Mouse (Mus musculus) kidney, postnatal 4 days (tissue): ENCODE data around the gene Fnip2.
A peak's percentile ranks its signal among the peaks of the same experiment; 100 is the strongest.
"Not testable (repeated sequence)": the region's sequence is repeated elsewhere in the genome, so short reads cannot be mapped to it uniquely, and the experiment has no call there.

Experiments
- DNase-seq, 2 experiments: peaks; one replicate each; pipeline ENCODE4 v3.0.0; 2021; ENCODE audit warnings: mixed read lengths in 2 of 2

Fnip2 gene

DNA sequence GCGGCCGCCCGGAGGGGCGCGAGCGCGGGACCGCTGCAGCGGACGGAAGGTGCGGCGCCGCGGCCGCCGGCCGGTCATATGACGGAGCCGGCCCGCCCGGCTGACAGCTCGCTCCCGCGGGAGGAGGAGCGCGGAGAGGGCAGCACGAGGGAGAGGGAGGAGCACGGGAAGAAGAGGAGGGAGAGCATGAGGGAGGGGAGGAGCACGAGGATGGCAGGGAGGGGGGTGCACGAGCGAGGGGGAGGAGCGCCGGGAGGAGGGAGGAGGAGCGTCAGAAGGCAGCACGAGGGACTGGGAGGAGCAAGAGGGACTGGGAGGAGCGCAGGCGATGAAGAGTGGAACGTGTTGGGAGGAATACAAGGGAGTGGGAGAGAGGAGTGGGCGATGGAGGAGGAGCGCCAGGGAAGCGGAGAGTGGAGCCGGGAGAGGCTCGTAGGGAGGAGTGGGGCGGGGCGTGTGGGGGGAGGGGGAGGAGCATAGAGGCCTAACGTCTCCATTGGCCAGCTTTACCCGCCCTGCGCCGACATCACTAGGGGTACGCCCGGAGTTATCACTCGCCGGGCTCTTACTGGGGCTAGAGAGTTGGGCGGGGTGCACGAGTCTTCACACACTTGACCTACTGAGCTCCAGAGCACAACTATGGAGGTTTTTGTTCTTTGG, at the start of gene Fnip2:
Fnip2 (minus strand) TSS at position 94 of the 660 bp plus-strand sequence.
- peak; percentile 87 to 94 for DNase-seq

DNA sequence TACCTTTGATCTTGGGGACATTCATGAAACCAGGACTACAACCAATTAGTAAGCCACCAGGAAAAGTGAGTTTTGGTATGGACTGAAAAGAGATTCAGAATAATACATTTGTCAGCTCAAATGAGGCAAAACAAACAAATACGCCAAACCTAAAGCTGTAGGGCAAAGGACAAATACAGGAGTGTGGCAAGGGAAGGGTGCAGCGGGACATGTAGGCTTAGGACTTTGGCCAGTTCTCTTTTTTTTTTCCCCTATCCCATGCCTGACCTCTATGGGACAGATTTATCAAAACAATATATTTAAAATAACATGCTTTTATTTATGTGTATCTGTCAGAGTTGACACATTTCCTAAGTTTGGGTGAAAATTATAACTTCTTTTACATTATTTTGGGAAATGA, 42.3 kb upstream of the Fnip2 start:
- DNase-seq = no peak

DNA sequence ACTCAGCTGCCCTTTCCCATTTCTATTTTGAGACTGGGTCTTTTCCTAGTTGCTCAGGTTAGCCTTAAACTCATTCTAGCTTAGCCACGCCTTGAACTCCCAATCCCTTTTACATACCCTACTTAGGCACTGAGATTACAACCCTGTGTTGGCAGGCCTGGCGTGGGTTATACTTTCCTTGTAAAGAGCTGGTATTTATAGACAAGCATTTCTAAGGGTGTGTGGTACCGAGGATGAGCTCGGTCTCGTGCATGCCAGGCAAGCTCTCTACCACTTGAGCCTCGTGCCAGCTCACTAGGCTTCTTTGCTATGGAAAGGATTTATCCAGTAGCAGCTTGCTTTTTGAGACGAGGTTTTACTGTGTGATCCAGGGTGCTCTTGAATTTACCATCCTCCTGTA, 27.9 kb upstream of the Fnip2 start:
- DNase-seq = no peak

DNA sequence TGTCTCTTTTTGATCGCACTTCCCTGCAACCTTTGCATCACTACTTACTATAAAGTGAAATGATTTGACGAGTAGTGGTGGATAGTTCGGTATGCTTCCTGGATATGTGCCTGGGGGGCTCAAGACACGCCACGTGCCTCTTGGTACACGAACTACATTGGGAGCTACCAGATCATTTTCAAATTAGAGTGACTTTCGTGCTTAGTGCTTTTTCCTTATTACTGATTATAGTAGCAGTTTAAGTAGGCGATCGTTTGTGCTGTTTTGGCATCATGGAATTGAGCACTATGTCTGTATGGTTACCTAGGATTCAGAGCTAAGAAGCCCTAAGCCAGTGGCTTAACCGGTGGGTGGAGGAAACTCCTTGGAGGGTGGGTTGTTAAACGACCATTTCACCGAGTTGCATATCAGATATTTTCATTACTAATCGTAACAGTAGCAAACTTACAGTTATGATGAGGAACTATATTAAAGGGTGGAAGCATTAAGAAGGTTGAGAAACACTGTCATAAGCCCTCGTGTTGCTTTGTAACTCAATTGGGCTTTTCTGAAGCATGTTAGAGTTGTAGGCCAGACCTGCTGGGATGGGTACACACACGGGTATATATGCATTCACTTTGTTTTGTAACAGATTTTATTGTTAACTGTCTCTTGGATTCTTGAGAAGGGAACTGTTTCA, 24.3 kb upstream of the Fnip2 start:
- DNase-seq = no peak

DNA sequence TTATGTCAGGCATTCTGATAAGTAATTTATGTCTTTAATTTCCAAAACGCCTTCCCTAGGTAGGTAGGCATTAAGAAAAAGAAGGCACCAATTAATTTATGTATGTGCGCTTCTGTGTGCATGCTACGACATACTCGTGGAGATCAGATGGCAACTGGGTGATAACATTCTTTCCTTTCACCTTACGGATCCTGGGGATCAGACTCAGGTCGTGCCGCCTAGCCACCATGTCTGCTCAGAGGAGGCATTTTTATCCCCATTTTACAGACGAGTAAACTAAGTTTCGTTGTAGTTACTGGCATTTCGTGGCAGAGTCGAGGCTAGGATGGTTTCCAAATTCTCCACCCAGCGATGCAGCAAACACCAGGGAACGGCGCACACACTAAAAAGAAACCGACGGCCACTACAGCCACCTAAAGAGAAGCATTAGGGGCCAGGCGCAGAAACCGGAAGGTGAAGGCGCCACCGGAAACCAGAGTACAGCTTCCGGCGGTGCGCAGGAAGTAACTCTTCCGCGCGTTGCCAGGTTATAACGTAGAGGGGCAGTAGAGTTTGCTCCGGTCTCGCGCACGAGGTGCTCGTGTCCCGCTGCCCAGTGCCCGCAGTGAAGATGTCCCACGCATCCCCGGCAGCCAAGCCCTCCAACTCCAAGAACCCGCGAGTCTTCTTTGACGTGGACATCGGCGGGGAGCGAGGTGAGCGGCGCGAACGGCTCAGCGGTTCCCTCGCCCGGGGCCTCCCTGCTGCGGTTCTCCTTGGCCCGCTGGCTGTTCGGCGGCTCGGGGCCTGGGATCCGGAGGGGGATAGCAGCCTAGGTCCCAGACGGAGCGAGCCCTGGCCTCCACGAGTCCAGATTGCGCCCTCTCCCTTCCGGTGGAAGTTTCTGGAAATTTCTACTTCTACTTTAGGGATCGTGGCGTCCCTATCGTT, 23.5 kb upstream of the Fnip2 start, which contains the start of gene Ppid:
Ppid (plus strand) TSS at position 480 of the 930 bp plus-strand sequence.
- peak; percentile 82 to 89 for DNase-seq

DNA sequence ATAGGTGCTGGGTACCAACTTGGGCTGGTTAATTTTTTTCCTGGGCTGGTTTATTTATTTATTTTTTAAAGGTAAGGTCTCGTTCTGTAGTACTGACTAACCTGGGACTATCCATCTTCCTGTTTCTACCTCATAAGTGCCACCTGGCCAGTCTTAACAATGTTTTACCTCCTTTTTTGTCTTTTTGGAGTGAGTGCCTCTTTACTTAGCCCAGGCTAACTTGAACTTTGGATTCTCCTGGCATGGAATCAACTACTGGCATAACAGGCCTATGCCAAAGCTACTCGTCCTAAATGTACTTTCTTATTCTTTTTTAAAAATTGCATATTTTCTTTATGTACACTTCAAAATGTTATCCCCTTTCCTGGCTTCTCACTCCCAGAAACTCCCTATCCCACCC, 22.1 kb upstream of the Fnip2 start:
- DNase-seq = no peak

DNA sequence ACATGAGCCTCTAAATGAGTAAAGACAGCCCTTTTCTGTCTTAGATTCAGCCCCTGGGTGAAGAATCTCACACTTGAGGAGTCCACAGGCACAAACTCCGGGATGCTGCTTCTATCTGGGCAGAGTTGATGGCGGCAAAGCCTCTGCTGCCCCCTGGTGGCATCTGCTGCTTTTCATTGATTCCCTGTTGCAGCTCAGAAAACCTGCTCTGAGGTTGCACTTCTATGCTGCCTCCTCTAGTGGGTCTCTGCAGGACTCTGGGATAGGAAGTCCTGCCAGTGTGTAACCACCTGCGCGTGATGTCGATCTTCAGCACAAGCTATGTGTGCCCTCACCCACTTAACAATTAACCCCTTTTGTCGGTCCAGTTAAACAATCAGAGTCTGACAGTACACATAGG, 19.2 kb upstream of the Fnip2 start:
- DNase-seq = peak; percentile 94 to 95

DNA sequence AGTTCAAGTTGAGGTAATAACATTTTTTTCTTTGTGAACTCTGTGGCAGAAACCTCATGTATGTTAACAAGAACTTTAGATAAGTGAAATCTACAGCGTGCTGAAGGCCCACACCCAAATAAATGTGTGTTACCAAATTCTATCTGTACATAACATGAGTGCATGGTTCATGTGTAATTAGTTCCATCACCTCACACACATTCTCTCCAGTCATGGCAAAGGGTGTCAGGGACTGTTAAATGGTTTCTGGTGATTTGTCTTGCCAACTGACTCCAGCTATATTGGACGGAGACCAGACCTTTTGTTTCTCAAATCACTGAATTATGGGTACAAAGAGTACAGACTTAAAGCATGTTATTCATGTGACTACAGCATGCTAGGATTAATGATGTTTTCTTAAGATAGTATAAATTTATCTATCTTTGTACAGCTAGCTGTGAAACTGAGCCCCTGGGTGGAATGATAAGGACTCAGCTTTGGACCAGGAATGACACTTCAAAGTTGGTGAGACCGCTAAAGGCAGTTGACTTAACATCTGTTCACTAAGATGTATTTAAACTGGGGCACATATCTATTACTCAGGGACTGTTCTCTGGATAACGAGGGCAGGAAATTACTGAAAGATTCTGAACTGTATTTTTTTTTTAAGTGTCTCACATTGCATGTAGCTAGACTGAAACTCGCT, 12.4 kb upstream of the Fnip2 start:
- DNase-seq = no peak

DNA sequence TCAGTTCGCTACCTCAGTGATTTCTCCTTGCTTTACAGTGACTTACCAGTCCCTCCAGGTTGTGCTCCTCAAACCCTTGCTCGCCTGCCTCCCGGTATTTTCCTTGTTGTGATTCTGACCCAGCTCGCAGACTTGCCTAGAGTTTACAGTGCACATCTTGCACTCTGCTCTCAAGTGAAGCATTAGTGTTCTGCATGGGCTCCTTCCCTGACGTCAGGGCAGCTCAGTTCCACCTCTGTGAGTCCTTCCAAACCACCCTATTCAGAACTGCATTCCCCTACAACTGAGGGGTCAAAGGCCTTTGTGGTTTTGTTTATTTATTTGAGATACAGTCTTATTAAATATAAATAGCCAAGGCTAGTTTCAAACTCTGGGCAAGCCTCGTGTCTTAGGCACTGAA, 10.6 kb upstream of the Fnip2 start:
- DNase-seq = no peak

DNA sequence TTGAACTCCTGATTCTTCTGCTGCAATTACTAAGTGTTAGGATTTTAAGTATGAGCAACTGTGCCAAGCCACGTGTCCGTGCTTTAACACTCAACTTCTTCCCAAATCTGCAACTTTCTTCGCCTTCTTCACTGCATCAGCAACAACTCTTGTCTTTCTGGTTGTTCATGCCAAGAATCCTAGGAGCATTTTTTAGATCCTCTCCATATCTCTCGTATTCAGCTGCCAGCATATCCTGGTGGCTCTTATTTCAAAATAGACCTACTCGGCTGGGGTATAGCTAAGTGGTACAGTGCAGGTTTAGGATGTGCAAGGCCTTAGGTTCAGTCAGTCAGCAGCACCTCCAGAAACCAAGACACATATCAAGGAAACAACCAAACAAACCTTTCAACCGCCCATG, 10.0 kb upstream of the Fnip2 start:
- DNase-seq = no peak

DNA sequence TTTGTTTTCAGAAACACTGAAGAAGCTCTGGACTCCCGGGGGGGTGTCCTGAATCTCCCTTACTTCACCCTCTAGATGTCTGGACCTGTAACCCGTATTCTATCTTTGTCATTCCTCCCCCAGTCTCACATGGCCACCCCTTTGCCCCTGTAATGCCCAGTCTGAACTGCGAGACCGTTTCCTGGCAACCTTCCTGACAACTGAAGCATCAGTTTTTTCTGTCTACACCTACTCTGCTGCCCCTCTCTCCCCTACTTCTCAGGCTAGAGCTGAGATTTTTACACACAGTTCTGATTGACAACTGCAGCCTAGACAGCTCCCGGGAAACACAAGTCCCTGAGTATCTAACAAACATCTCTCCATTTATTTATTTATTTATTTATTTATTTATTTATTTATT, 9.3 kb upstream of the Fnip2 start:
- no peak for DNase-seq

DNA sequence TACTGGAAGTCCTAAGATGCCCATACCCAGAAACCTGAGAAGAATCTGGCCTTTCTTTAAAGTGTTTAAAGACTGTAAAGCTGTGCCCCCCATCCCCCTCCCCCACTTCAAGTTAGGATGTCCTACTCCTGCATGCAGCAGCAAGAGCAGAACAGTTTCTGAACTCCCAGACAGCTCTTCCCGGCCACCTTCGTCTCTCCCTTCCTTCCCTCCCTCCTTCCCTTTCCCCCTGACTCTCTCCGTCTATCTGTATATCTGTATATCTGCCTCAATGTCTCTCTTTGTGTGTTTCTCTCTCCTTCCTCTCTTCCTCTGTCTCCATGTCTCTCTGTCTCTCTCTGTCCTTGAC, 8.8 kb upstream of the Fnip2 start:
- no peak for DNase-seq

DNA sequence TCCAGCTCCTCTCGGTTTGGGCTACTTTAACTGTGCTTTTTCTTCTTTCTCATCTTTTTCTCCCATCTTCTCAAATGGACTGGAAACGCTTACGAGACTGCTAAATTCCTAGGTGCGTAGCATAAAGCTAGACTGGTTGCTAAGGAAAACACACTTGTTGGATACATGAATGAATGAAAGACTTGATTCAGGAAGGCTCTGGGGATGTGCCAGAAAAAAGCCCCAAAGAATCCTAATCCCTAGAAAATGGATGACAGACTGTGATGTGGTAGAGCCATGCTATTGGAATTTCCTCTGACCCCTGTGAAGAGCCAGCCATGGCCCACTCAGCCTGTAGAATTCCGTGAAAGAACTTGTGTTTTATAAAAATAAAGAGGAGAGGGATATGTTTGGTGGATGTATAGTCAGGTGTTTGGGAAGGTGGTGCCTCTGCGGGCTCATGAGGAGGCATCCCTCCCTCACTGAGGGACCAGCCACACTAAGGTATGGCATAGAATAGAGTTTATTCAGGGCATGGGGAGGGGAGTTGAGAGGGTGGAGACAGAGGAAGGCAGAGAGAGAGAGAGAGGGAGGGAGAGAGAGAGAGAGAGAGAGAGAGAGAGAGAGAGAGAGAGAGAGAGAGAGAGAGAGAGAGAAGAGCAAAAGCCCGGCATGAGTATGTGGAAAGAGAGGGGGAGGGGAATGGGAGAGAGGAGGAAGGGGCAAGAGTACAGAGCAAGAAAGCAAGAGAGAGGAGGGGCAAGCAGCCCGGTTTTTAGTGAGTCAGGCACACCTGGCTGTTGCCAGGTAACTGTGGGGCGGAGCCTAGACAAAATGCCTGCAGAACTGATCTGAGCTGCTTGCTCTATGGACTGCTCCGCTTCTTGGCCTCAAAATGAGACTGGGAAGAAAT, 8.2 kb upstream of the Fnip2 start:
- DNase-seq = peak; percentile 60 to 72

DNA sequence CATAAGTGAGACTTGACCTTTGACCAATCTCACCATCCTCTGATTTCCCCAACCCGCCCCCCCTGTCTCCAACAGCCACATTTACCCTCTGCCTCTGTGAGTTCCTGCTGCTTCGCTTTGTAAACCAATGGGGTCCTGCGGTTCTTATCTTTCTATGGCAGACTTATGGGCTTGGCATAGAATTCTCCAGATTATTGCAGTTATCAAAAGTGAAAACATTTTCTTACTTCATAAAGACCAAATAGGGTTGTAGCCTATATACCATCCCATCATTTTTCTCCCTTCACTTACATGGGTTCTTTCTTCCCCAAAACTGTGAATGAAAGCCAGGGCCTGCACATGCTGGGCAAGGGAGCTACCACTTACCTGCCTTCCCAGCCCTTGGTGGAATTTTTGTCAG, 6.7 kb upstream of the Fnip2 start:
- no peak for DNase-seq

DNA sequence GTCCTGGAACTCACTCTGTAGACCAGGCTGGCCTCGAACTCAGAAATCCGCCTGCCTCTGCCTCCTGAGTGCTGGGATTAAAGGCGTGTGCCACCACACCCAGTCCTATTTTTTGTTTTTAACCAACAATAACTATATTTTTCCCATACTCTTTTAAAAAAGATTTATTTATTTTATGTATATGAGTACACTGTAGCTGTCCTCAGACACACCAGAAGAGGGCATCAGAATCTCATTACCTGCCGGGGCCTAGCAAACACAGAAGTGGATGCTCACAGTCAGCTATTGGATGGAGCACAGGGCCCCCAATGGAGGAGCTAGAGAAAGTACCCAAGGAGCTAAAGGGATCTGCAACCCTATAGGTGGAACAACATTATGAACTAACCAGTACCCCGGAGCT, 5.8 kb upstream of the Fnip2 start:
- DNase-seq = not testable (repeated sequence)

DNA sequence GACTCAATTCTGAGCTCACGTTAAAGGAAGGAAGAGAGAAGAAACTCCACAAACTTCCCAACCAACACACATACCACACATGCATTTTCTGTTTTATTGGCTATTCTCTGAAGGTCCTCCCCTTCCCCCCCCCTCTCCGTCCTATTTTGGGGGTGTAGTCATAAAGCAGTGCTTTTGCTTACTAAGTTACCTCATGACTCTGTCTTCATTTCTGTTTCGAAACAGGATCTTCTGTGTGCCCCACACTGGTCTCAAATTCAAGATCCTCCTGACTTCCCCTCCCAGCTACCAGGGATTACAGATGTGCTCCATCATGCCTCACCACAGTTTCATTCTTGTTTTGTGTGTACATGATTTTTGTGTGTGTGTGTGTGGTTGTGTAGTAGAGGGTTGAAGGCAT, 4.8 kb upstream of the Fnip2 start:
- DNase-seq = no peak

DNA sequence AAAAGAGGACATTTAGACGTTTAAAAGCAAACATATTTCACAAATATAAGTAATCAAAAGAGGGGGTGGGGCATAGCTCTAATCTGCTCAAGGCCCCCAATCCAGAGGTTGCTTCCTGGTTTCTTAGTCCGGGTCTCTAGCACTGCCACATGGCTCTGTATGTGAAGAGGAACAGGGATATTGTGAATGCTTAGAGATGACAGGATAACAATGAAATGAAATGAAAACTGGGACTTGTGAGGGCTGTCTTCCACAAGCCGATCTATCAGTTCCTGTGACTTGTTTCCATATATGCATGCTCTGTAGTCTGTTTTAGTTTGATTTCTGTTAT, 1.7 kb upstream of the Fnip2 start:
- DNase-seq = no peak

DNA sequence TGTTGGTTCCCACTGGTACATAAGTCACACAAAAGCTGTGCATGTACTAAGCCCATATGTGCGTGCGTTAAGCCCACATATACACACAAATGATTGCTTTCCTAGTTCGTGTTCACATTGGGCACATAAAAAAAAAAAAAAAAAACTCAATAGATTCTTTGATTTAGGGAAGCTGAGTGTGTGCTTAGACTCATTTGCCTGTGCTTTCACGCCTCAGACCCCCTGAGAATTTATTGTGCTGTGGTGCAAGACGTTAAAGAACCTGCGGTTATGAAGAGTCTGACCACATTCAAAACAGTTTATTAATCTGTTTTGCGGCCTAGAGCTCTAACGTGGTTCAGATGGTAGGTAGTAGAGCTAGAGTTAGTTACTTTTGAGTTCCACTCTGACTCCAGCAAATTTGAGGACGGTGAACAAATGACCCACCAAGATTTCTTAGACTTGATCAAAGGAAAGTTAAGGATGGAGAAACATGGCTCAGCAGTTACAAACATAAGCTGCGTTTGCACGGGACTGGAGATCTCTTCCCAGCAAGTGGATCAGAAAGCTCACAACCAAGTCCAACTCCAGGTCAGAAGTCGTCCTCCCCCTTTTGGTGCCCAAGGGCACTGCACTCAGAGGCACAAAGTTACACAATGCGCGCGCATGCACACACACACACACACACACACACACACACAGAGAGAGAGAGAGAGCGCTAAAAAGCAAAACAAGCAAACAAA, 1.2 kb upstream of the Fnip2 start:
- no peak for DNase-seq

DNA sequence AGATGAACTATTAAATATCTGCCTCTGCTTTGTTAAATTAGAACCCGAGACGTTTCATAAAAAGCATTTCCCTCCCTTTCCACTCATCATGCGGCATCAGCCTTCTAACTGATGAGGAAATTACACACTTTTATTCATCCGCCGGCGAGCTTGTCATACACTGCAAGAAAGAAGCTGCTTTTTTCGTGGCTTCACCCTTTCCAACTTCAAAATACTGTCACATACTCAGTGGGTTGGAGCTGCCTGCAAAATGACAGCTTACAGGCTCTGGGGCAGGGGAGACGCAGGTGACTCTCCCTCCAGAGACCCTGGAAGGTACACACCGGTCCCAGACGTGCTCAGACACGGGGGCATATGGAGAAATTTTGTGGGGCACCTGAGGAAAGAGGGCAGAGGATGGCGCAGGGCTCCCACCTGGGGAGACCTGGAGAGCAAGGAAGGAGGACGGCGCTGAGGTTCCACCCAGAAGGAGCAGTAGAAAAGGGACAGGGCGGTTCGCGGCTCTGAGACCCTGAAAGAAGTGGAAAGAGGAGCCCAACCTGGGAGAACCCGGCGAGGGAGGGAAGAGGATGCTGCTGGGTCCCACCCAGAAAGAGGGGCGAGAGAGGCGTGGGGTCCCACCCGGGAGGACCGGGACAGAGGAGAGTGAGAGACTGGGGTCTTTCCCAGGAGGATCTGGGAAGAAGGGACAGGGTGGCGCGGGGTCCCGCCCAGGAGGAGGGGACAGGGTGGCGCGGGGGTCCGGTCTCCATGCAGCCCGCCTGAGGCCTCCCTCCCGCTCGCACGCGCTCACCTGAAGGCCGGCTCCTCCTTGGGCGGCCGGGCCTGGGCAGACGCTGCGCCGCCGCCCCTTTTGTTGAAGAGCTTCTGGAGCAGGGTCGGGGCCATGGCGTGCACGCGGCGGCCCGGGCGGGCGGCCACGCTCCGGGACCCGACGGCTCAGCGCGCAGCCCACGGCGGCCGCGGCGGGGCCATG, 592 bp downstream of the Fnip2 start:
- peak in 1 of 2 experiments; percentile 61 for DNase-seq
